Mouse (Mus musculus): ENCODE measurements around the gene Zcchc24.
A peak's percentile ranks its signal among the peaks of the same experiment; 100 is the strongest.

Zcchc24 gene

DNA sequence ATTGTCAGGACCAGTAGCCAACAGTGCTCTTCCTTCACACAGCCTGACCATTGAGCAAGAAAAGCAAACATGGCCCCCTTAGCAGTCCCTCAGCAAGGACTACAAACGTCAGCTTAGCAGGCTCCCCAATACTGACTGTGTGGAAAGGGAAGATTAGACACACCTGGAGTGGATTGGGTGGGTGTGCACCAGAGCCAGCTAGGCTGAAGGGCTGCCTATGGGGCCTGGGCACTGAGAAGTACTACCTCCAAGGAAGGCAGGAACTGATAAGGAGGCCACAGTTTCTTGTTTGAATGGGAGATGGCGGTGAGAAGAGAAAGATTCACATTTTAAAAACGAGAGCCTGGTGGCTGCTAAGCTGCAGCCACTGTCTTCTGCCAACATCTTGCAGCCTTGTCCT is 101.3 kb downstream of the Zcchc24 start:
- no peak for DNase-seq (ENCODE audit: low read depth, low spot score)

DNA sequence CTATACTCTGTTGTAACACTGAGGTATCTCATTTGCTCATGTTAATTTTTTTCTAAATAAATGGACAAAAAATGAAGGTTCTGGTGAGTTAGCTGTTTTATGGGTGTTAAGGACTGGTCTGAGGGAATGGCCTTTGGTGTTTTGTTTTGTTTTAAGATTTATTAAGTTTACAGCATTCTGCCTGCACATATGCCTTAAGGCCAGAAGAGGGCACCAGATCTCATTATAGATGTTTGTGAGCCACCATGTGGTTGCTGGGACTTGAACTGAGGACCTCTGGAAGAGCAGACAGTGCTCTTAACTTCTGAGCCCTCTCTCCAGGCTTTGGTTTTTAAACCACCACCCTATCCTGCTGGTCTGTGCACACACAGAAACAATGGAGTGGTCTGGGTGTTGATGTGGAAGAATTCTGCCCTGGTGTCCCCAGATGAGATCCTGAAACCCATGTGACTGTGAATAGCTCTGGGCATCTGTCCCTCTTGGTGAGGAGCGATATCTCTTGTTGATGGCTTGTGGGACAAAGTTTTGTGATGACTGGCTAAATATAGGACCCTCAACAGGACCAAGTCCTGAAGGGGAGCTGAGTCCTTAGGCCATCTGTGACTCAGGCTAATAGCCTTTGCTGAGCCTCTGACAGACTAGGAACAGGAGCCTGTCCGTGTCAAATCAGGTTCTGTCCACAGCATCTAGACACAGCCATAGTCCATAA is 102.0 kb downstream of the Zcchc24 start:
- DNase-seq (ENCODE audit: low read depth, low spot score), result peak; percentile 29

DNA sequence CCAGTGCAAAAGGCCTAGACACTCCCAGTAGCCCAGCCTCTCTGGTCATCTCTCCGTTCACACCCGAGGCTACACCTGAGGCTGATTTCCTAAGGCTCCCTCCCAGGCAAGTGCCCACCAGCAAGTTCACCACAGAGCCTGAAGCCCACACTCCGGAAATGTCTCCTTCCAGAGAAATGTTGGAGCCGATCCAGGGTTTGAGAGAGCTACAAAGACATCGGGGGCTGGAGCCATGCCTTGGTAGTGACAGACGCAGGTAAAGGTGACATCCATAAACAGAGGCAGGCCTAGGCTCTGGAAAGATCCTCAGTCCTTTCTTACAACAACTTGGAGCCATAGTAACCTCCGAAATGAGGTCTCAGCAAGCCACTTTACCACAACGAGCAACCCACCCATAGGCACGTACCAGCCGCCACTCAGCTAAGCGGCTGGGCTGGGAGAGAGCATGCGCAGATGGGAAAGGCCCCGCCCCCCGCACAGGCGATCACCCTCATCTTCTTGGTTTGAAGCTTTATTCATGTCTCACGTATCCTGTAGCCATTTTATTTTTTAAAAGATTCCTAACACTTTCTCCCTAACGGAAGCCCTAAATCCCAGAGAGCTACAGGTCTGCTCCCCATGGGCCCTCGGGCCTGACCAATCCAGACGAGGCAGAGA is 103.4 kb downstream of the Zcchc24 start:
- no peak for DNase-seq (ENCODE audit: low read depth, low spot score)

DNA sequence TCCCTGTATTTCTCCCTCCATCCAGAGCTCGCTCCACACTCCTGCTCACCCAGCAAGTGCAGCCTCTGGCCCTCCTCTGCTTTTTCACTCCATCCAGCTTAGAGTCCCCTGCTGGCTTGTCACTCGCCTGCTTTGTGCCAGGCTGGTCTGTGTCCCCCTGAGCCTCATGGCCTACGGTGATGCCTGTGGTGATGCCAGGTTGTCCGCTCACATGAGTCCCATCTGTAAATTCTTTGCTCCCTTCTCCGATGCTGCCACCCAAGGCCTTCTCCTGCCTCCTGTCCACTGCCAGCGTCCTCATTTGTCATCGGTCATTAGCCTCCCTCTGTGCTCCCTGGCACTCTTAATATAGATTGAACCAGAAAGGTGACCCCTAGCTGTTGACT is 104.5 kb downstream of the Zcchc24 start:
- DNase-seq (ENCODE audit: low read depth, low spot score), result no peak

- DNase-seq (ENCODE audit: low read depth, low spot score), result no peak
Measured at GRCm38 (mm10) chr14:25663649-25664309, 105.1 kb downstream of the Zcchc24 start.
